Mouse (Mus musculus): ENCODE data around the gene Wbp1. TPM values are rescaled to one million over a fixed set of nuclear protein-coding genes. Genes with fewer than 3 reads are reported as not detected.

Wbp1 gene
- polyA plus RNA-seq, 2 experiments, result 22.0 to 27.7 TPM

DNA sequence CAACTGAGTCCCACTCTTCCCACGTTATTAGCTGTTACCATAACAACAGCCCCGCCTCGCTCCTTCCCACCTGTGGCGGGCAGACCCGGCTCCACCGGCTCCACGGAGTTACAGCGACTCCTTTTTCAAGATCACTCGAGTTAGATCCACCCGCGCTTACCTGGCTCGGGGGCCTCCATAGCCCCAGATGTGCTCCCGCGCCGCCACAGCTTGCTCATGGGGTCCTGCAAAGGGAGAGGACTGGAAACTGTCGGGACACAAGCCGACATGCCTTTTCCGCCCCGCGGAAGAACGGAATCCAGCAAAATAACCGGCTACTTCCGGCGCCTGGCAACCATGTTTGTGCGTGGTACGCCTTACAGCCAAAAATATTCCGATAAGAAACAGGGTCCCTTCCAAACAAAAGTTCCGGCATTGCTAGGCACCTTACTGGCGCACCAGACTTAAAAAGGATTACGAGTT lies 3.5 kb upstream of the Wbp1 start:
- no peaks in the 10 kb centered on the region for H3K27me3 ChIP-seq (ENCODE audit: control insufficient read depth, insufficient read depth, low read length)
- peak overlapping the region; percentile 93 for H3K4me3 ChIP-seq (ENCODE audit: insufficient read depth in 1 of 2, low read depth in 2 of 2, low read length in 2 of 2)
- no peaks in the 10 kb centered on the region for H3K36me3 ChIP-seq (replicated peaks; ENCODE audit: control insufficient read depth, insufficient read depth, low read depth)
- peaks cover 19 to 28% of the 10 kb centered on the region in 2 experiments for H3K4me1 ChIP-seq (replicated peaks; ENCODE audit: control insufficient read depth in 2 of 2, insufficient read depth in 2 of 2, low read length in 1 of 2)
- peak; percentile 7; the same call in 1 of the 2 replicates for ATAC-seq (ENCODE audit: insufficient read depth)
- H3K9me3 ChIP-seq (ENCODE audit: control insufficient read depth, low read length), result no peaks in the 10 kb centered on the region
- DNase-seq (ENCODE audit: low read depth in 3 of 3, low spot score in 3 of 3), result peak; percentile 91 to 93 (median 92)
- peak; percentile 47; the same call in 1 of the 2 replicates for TF ChIP-seq EP300 (IDR thresholded peaks at IDR 0.05; ENCODE audit: low read depth)
- no peak for TF ChIP-seq CTCF (IDR thresholded peaks at IDR 0.05; ENCODE audit: low read depth)
- under 1% methylated on average over 30 of the region's 30 CpGs for WGBS (ENCODE audit: insufficient replicate concordance)
- peak overlapping the region; percentile 95 for H3K9ac ChIP-seq (replicated peaks)
- H3K4me2 ChIP-seq (ENCODE audit: low read depth), result peak overlapping the region; percentile 87
- peak overlapping the region; percentile 81 for H3K27ac ChIP-seq

DNA sequence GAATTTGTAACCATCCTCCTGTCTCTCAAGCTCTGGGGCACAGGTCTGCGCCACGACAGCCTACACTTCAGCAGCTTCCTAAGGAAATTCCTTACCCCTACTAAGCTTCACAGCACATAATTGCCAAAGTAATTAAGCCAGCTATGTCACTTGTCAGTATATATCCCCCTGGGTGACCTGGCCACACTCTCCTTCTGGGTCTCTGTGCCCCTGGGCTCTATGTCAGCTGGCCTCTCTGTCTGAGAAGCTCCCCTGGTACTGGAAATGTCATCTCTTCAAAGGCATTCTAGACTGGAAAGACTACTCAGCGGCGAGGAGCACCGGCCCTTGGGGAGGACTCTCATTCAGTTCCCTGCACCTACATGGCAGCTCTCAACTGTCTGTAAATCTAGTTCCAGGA lies 1.6 kb upstream of the Wbp1 start:
- peaks cover 20 to 30% of the 10 kb centered on the region in 2 experiments for H3K4me1 ChIP-seq (replicated peaks; ENCODE audit: control insufficient read depth in 2 of 2, insufficient read depth in 2 of 2, low read length in 1 of 2)
- H3K9me3 ChIP-seq (ENCODE audit: control insufficient read depth, low read length), result no peaks in the 10 kb centered on the region
- ATAC-seq (ENCODE audit: insufficient read depth), result no peak
- H3K36me3 ChIP-seq (replicated peaks; ENCODE audit: control insufficient read depth, insufficient read depth, low read depth), result no peaks in the 10 kb centered on the region
- DNase-seq (ENCODE audit: low read depth in 3 of 3, low spot score in 3 of 3), result no peak
- H3K27ac ChIP-seq, result no peak overlapping the region
- no peak overlapping the region for H3K9ac ChIP-seq (replicated peaks)
- TF ChIP-seq CTCF (IDR thresholded peaks at IDR 0.05; ENCODE audit: low read depth) (no peak), EP300 (IDR thresholded peaks at IDR 0.05; ENCODE audit: low read depth) (no peak)
- 90% methylated on average over 5 of the region's 5 CpGs for WGBS (ENCODE audit: insufficient replicate concordance)
- H3K4me2 ChIP-seq (ENCODE audit: low read depth), result peak overlapping the region; percentile 96
- H3K4me3 ChIP-seq (ENCODE audit: insufficient read depth in 1 of 2, low read depth in 2 of 2, low read length in 2 of 2), result no peak overlapping the region; a peak in 1 of 4 replicates
- no peaks in the 10 kb centered on the region for H3K27me3 ChIP-seq (ENCODE audit: control insufficient read depth, insufficient read depth, low read length)

DNA sequence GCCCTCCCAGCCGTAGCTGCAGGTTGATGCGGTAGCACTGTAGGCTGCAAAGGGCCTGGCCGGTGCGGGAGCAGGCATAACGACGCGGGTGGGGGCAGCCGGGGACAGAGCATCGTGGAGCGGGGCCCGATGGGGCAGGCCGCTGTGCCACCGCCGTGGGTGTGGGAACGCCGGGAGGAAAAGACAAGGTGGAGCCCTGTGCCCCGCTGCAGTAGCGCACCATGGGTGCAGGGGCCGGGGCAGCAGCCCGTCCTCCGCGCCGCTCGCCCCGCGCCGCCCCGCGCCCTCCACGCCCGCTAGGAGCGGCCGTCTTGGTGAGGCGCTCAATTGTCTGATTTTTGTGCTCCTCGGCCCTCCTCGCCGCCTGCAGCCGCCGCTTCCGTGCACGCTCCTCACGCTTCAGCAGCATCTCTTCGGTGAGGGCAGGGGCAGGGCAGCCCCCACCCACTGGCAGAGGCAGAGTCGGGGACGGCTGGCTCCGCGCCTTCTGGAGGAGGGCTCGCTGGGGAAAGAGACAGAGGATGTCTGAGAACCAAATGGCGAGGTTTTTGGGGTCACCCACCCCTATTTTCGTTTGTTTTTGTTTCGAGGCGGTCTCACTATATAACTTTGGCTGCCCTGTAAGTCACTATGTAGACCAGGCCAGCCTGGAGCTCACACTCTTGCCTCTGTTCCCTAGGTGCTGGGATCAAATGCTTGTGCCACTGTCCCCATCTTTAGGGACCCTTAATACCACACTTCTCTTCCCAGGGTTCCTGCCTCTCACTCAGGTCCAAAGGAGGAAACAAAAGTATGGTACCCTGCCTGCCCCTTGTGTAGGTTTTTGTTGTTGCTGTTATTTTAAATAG lies 728 bp upstream of the Wbp1 start:
- peak overlapping the region; percentile 71 for H3K9ac ChIP-seq (replicated peaks)
- peak overlapping the region; percentile 67 to 91 for H3K4me3 ChIP-seq (ENCODE audit: insufficient read depth in 1 of 2, low read depth in 2 of 2, low read length in 2 of 2)
- WGBS (ENCODE audit: insufficient replicate concordance), result 3% methylated on average over 52 of the region's 52 CpGs
- H3K4me2 ChIP-seq (ENCODE audit: low read depth), result peak overlapping the region; percentile 96
- peaks cover 4% of the 10 kb centered on the region for H3K36me3 ChIP-seq (replicated peaks; ENCODE audit: control insufficient read depth, insufficient read depth, low read depth)
- TF ChIP-seq CTCF (IDR thresholded peaks at IDR 0.05; ENCODE audit: low read depth) (0 out of 2 replicates have a peak, but pooled peaks have one; percentile 15), EP300 (IDR thresholded peaks at IDR 0.05; ENCODE audit: low read depth) (no peak)
- DNase-seq (ENCODE audit: low read depth in 3 of 3, low spot score in 3 of 3) (no peak), ATAC-seq (ENCODE audit: insufficient read depth) (peak; percentile 46)
- H3K4me1 ChIP-seq (replicated peaks; ENCODE audit: control insufficient read depth in 2 of 2, insufficient read depth in 2 of 2, low read length in 1 of 2), result peaks cover 20 to 30% of the 10 kb centered on the region in 2 experiments
- no peaks in the 10 kb centered on the region for H3K27me3 ChIP-seq (ENCODE audit: control insufficient read depth, insufficient read depth, low read length)
- H3K27ac ChIP-seq, result peak overlapping the region; percentile 84
- H3K9me3 ChIP-seq (ENCODE audit: control insufficient read depth, low read length), result no peaks in the 10 kb centered on the region

GRCm38 (mm10) chr6:83119734-83120051 lies 1.7 kb downstream of the Wbp1 start:
- 76% methylated on average over 7 of the region's 7 CpGs for WGBS (ENCODE audit: insufficient replicate concordance)
- H3K27ac ChIP-seq, result no peak overlapping the region; the same call in 1 of the 2 replicates
- no peak overlapping the region for H3K4me3 ChIP-seq (ENCODE audit: insufficient read depth in 1 of 2, low read depth in 2 of 2, low read length in 2 of 2)
- peak overlapping the region; percentile 96 for H3K4me2 ChIP-seq (ENCODE audit: low read depth)
- H3K9me3 ChIP-seq (ENCODE audit: control insufficient read depth, low read length), result no peaks in the 10 kb centered on the region
- H3K27me3 ChIP-seq (ENCODE audit: control insufficient read depth, insufficient read depth, low read length), result no peaks in the 10 kb centered on the region
- DNase-seq (ENCODE audit: low read depth in 3 of 3, low spot score in 3 of 3) (no peak), ATAC-seq (ENCODE audit: insufficient read depth) (no peak)
- no peak for TF ChIP-seq CTCF (IDR thresholded peaks at IDR 0.05; ENCODE audit: low read depth)
- no peak for TF ChIP-seq EP300 (IDR thresholded peaks at IDR 0.05; ENCODE audit: low read depth)
- H3K9ac ChIP-seq (replicated peaks), result peak overlapping the region; percentile 6; the same call in 1 of the 2 replicates
- H3K4me1 ChIP-seq (replicated peaks; ENCODE audit: control insufficient read depth in 2 of 2, insufficient read depth in 2 of 2, low read length in 1 of 2), result peaks cover 22 to 30% of the 10 kb centered on the region in 2 experiments
- peaks cover 4% of the 10 kb centered on the region for H3K36me3 ChIP-seq (replicated peaks; ENCODE audit: control insufficient read depth, insufficient read depth, low read depth)
